Mouse (Mus musculus) megakaryocyte, embryonic 14.5 days (primary cell): Measurements from ENCODE around the gene Tmem125.

ENCODE experiments used
- FLI1 ChIP-seq: IDR thresholded peaks from 2 replicates; pipeline ENCODE4 v1.6.1; 2012; ENCODE audit warnings: low read length, inconsistent platforms, mixed read lengths
- GATA1 ChIP-seq: IDR thresholded peaks from 3 replicates; pipeline ENCODE4 v1.6.1; 2012; ENCODE audit warnings: mixed read lengths, low read length, inconsistent platforms, borderline replicate concordance

DNA sequence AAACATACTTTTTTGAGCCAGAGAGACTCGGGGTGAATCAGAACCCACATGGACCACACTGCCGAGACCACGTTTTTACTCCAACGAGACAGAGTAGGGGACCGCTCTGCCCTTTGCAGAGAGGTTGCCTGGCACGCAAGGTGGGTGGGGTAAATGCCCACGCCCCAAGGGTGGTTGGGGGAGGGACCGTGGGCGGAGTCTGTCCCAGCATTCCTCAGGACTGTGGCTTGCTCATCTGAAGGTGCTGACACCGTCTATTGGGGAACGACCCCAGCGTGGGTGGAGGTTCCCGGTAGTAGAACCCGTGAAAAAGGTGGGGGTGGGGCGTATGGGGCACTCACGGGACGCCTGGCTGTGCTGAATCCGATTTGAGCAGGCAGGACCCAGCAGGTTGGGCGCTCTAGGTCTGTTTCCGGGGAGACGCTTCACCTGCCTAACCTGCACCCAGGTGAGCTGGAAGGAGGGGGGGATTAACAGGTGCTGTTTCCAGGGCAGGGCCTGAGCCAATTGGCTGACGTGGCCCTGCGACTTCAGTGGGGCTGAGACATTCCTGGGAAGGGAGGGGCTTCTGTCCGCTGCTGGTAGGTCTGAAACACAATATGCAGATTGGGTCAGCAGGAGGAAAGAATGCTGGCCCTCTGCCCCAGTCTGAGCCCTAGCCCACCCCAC lies at the start of gene Tmem125:
- TF ChIP-seq GATA1 = no peak
- no peak for TF ChIP-seq FLI1
